Mouse (Mus musculus) lung, embryonic 14.5 days (tissue): ENCODE measurements at regions not wholly inside any gene's neighbourhood (a gene's known extent, or its start where the extent isn't known, plus 50 kb on each side); places are given as distances from the start of the nearest gene placed in this dataset.
"Not testable (repeated sequence)": the region's sequence is repeated elsewhere in the genome, so short reads cannot be mapped to it uniquely, and the experiment has no call there.

Source experiments
- ATAC-seq: fragments of 200-750 bp; cut with Nextera tagmentation; 2 replicates; pipeline ENCODE4 v1.8.0; 2017; ENCODE audit warnings: mild to moderate bottlenecking, moderate TSS enrichment, moderate library complexity; ENCODE audit not compliant: insufficient read depth
- DNase-seq: peaks from one replicate; pipeline ENCODE4 v3.0.0-alpha.2; 2015
- H3K27ac ChIP-seq: fragments of 300-500 bp; sonication (generic); 2 replicates; pipeline ENCODE4 v1.5.1; 2014; ENCODE audit warnings: low read depth, mild to moderate bottlenecking, moderate library complexity
- H3K27me3 ChIP-seq: fragments of 300-500 bp; sonication (generic); 2 replicates; pipeline ENCODE4 v1.6.1; 2014; ENCODE audit warnings: low read length, control low read depth; ENCODE audit not compliant: insufficient read depth
- H3K36me3 ChIP-seq: fragments of 300-500 bp; sonication (generic); 2 replicates; pipeline ENCODE4 v1.6.1; 2014; ENCODE audit warnings: control low read depth; ENCODE audit not compliant: insufficient read depth
- H3K4me1 ChIP-seq: fragments of 300-500 bp; sonication (generic); 2 replicates; pipeline ENCODE4 v1.6.1; 2014; ENCODE audit warnings: antibody characterized with exemption, control low read depth; ENCODE audit not compliant: insufficient read depth
- H3K4me2 ChIP-seq: fragments of 300-500 bp; sonication (generic); 2 replicates; pipeline ENCODE4 v1.6.1; 2014; ENCODE audit warnings: mild to moderate bottlenecking
- H3K4me3 ChIP-seq: fragments of 300-500 bp; sonication (generic); 2 replicates; pipeline ENCODE4 v1.5.1; 2014; ENCODE audit warnings: low read depth, low read length
- H3K9ac ChIP-seq: fragments of 300-500 bp; sonication (generic); 2 replicates; pipeline ENCODE4 v1.6.1; 2014
- H3K9me3 ChIP-seq: fragments of 300-500 bp; sonication (generic); 2 replicates; pipeline ENCODE4 v1.6.1; 2016; ENCODE audit warnings: low read depth, low read length, control low read depth
- CTCF ChIP-seq: IDR thresholded peaks from 2 replicates; pipeline ENCODE4 v1.5.1; 2016; ENCODE audit warnings: antibody characterized with exemption, low read depth
- WGBS: fragments of 180-500 bp; shearing (Covaris S2); extraction: QIAGEN DNeasy Blood & Tissue Kit; methylation state at CpG from one replicate; pipeline ENCODE4 v1.1.7; 2014; 5-methylcytosine and 5-hydroxymethylcytosine counted together

DNA sequence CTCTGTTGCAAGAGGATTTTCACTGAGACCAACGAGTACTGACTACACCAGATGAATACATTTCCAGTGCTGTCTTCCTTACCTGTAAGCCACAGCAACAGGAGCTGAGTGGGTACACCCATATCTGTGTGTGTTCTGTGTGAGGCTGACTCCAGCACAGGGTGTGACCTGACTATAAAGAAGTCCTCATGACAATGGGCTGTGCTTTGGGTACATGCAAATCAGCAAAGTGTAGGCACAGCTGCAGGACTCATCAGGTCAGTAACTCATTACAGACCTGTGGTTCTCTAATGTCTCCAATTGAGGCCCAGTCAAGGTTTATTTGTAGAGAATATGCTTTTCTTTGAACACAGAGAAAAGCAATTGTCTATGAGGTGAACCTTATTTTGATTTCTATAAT lies 1299.6 kb upstream of the Tacstd2 start:
- DNase-seq: no peak
- H3K4me2 ChIP-seq: no peak overlapping the region
- no peak overlapping the region for H3K4me3 ChIP-seq
- H3K27me3 ChIP-seq: no peaks in the 10 kb centered on the region
- TF ChIP-seq CTCF: no peak
- no peaks in the 10 kb centered on the region for H3K9me3 ChIP-seq
- no peak overlapping the region for H3K9ac ChIP-seq
- H3K27ac ChIP-seq: no peak overlapping the region
- no peaks in the 10 kb centered on the region for H3K4me1 ChIP-seq
- WGBS: 59% methylated on average over 1 of the region's 1 CpGs
- H3K36me3 ChIP-seq: no peaks in the 10 kb centered on the region
- no peak for ATAC-seq

DNA sequence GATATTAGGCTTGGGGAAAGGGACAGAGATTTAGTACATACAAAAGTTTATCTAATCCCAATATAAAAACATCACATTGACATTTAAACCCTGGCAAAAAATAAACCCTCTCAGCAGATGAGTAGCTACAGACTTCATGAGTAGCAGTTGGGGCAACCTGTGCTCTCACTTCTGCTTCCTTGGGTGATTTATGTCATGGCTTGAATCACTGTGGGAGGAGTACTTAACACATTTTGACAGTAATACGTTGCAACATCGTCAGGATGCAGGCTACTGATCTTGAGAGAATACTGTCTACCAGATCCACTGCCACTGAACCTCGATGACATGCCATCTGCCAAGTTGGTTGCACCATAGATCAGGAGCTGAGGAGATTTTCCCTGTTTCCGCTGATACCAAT lies 1299.0 kb upstream of the Tacstd2 start:
- Histone ChIP-seq H3K27ac (no peak overlapping the region), H3K9ac (no peak overlapping the region), H3K4me1 (no peaks in the 10 kb centered on the region), H3K4me2 (no peak overlapping the region), H3K36me3 (no peaks in the 10 kb centered on the region), H3K27me3 (no peaks in the 10 kb centered on the region), H3K9me3 (no peaks in the 10 kb centered on the region), H3K4me3 (no peak overlapping the region)
- TF ChIP-seq CTCF: no peak
- 78% methylated on average over 4 of the region's 4 CpGs for WGBS
- DNase-seq (no peak), ATAC-seq (no peak)

DNA sequence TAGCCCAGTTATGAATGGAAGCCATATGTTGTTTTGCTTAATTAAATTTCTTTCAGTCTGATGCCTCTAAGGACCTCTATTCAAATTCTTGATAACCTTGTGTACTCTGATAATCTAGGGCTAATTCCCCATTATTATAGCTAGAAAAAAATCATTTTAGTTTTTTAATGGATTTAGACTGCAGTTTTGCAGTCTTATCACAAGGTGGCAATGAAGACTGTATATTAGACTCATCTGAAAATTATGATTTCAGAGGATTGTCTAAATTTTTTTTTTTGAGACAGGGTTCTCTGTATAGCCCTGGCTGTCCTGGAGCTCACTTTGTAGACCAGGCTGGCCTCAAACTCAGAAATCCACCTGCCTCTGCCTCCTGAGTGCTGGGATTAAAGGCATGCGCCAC lies 1292.9 kb upstream of the Tacstd2 start:
- not testable (repeated sequence) for H3K9me3 ChIP-seq, H3K27me3 ChIP-seq, H3K27ac ChIP-seq, DNase-seq, ATAC-seq, H3K4me3 ChIP-seq, H3K4me2 ChIP-seq, H3K4me1 ChIP-seq, H3K36me3 ChIP-seq, H3K9ac ChIP-seq
- WGBS: 93% methylated on average over 1 of the region's 1 CpGs

DNA sequence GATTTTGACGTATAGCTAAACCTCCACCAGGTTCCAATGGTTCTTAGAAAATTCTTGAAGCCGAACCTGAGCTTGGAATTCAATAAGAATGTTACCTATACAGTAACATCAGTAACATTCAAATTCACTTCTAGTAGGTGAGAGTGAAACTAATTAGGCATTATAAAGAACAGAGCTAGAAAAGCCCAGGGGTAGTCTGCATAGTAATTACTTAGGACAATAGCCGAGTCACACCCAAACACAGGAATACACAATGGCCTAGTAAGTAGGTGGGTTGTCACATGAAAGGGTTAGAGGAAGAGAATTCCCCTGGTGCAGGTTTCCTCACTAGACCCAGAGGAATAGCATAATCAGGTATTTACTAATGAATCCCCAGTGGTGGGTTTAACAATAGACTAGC lies 1277.8 kb upstream of the Tacstd2 start:
- H3K36me3 ChIP-seq: no peaks in the 10 kb centered on the region
- no peak overlapping the region for H3K9ac ChIP-seq
- no peak for DNase-seq
- no peak overlapping the region for H3K27ac ChIP-seq
- no peak overlapping the region for H3K4me3 ChIP-seq
- no peak for TF ChIP-seq CTCF
- H3K4me2 ChIP-seq: no peak overlapping the region
- no peaks in the 10 kb centered on the region for H3K4me1 ChIP-seq
- WGBS: 74% methylated on average over 3 of the region's 3 CpGs
- H3K9me3 ChIP-seq: no peaks in the 10 kb centered on the region
- no peak for ATAC-seq
- H3K27me3 ChIP-seq: no peaks in the 10 kb centered on the region

DNA sequence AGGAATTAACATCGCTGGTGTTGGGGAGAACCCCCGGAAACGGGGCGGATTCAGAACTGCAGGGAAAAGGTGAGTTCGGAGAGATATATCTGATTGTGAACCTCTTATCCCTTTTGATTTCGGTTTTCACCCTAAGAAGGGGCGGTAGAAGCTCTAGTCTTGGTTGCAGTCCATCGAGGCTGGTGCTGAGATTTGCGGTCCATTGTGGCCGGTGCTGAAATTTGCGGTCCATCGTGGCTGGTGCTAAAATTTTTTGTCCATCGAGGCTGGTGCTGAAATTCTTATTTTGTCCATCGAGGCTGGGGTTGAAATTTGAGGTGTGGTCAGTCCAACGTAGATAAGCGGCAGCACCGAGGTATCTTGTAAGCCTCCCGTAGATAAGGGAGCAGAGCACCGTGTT lies 1263.6 kb upstream of the Tacstd2 start:
- H3K9me3 ChIP-seq, H3K4me2 ChIP-seq, H3K9ac ChIP-seq, DNase-seq, H3K27me3 ChIP-seq, H3K4me3 ChIP-seq, H3K36me3 ChIP-seq, H3K27ac ChIP-seq, H3K4me1 ChIP-seq, ATAC-seq: not testable (repeated sequence)
- WGBS: 86% methylated on average over 16 of the region's 19 CpGs

DNA sequence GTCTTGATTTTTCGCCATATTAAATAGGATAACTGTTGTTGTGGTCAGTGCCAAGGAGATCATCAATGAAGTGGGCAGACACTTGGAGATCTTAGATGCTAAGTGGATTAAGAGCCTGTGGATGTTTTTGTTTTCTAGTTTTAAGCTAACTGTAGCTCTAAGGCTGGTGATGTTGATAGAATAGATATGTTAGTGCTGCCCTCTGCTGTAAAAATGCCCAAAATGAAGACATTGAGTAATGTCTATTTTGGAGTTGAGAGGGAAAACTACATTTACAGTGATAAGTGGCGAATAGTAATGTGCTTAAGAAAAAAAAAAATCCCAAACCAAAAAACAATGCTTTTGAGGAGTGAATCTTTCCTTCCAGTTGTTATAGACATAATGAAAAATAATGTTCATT lies 1235.9 kb upstream of the Tacstd2 start:
- no peaks in the 10 kb centered on the region for H3K4me1 ChIP-seq
- H3K9ac ChIP-seq: no peak overlapping the region
- H3K36me3 ChIP-seq: no peaks in the 10 kb centered on the region
- TF ChIP-seq CTCF: no peak
- no peak overlapping the region for H3K27ac ChIP-seq
- no peak overlapping the region for H3K4me3 ChIP-seq
- DNase-seq (no peak), ATAC-seq (no peak)
- H3K27me3 ChIP-seq: no peaks in the 10 kb centered on the region
- 73% methylated on average over 2 of the region's 2 CpGs for WGBS
- no peak overlapping the region for H3K4me2 ChIP-seq
- H3K9me3 ChIP-seq: no peaks in the 10 kb centered on the region

DNA sequence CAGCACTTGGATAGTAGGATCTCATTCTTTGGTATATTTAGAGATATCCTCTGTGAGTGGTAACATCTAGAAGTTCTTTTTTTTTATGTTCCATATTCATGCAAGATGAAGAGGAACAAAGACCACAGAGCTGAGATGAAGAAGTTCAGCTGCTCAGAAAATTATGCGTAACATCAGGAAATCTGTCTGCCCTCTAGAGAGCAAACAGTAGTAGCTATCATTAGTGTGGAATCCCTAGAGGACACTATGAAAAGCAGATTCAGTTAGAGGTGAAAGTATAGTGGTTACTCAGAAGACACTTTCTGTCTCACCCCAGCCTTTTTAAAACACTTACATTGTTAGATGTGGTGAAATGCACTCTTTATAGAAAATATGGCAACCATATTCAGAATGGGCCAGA lies 1214.9 kb upstream of the Tacstd2 start:
- Histone ChIP-seq H3K36me3 (no peaks in the 10 kb centered on the region), H3K4me2 (no peak overlapping the region), H3K27me3 (no peaks in the 10 kb centered on the region), H3K27ac (no peak overlapping the region), H3K9me3 (no peaks in the 10 kb centered on the region), H3K4me3 (no peak overlapping the region), H3K9ac (no peak overlapping the region), H3K4me1 (no peaks in the 10 kb centered on the region)
- TF ChIP-seq CTCF: no peak
- WGBS: 88% methylated on average over 1 of the region's 1 CpGs
- no peak for DNase-seq
- no peak for ATAC-seq

DNA sequence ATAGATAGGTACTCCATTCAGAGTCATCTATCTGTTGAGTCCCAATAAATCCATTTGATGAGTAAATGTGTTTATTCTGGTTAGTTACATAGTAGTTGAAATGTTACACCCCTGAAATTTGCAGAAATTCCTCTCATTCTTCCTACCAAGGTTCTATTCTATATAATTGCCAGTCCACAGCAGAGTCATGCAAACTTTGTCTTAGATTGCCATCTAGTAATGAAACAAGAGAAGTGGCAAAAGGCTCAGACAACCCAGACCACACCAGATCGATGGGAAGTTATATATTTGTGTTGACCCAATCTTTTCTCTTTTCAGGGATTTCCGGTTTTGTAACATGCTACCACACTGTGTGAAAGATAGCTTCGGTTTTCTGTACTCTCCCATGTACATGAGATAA lies 1214.1 kb upstream of the Tacstd2 start:
- Histone ChIP-seq H3K4me2 (no peak overlapping the region), H3K9me3 (no peaks in the 10 kb centered on the region), H3K4me1 (no peaks in the 10 kb centered on the region), H3K4me3 (no peak overlapping the region), H3K36me3 (no peaks in the 10 kb centered on the region), H3K9ac (no peak overlapping the region), H3K27ac (no peak overlapping the region), H3K27me3 (no peaks in the 10 kb centered on the region)
- TF ChIP-seq CTCF: no peak
- no peak for DNase-seq
- ATAC-seq: no peak
- WGBS: 78% methylated on average over 3 of the region's 3 CpGs
